Mouse (Mus musculus): ENCODE data around the gene Pfkm. TPM values are rescaled to one million over a fixed set of nuclear protein-coding genes. Genes with fewer than 3 reads are reported as not detected.
A peak's percentile ranks its signal among the peaks of the same experiment; 100 is the strongest.

Pfkm gene
- polyA plus RNA-seq, 1 experiment from 2014 or later, result 44.6 TPM

- Histone ChIP-seq H3K9me3 (replicated peaks) (no peaks in the 10 kb centered on the region), H3K27me3 (peaks cover 66% of the 10 kb centered on the region), H3K4me2 (peak within 1 kb of the TSS; percentile 78), H3K27ac (no peak within 1 kb of the TSS), H3K36me3 (no peaks in the 10 kb centered on the region), H3K4me3 (replicated peaks) (peak within 1 kb of the TSS; percentile 45), H3K9ac (peak within 1 kb of the TSS; percentile 41), H3K4me1 (peaks cover 32% of the 10 kb centered on the region)
- peak; percentile 43; the same call in 1 of the 2 replicates for ATAC-seq (replicated peaks; ENCODE audit: low FRiP score)
- WGBS, result 4% methylated on average over 18 of the region's 18 CpGs
Measured at GRCm38 (mm10) chr15:98166963-98167644, 74.7 kb downstream of the Pfkm start, which contains the start of gene Ccdc184. TSS of gene Ccdc184 (plus strand) at chr15:98167158.

GRCm38 (mm10) chr15:98167645-98168621 lies 75.5 kb downstream of the Pfkm start:
- WGBS, result 2% methylated on average over 64 of the region's 69 CpGs
- Histone ChIP-seq H3K9me3 (replicated peaks) (no peaks in the 10 kb centered on the region), H3K4me2 (peak overlapping the region; percentile 78), H3K4me3 (replicated peaks) (peak overlapping the region; percentile 45), H3K27ac (no peak overlapping the region), H3K9ac (peak overlapping the region; percentile 41), H3K27me3 (peaks cover 73% of the 10 kb centered on the region), H3K36me3 (no peaks in the 10 kb centered on the region), H3K4me1 (peaks cover 30% of the 10 kb centered on the region)
- peak; percentile 74 for ATAC-seq (replicated peaks; ENCODE audit: low FRiP score)

GRCm38 (mm10) chr15:98168622-98169004 lies 76.2 kb downstream of the Pfkm start:
- peaks cover 78% of the 10 kb centered on the region for H3K27me3 ChIP-seq
- no peak overlapping the region for H3K9ac ChIP-seq
- peaks cover 26% of the 10 kb centered on the region for H3K4me1 ChIP-seq
- H3K27ac ChIP-seq, result no peak overlapping the region
- peak overlapping the region; percentile 45; the same call in 1 of the 2 replicates for H3K4me3 ChIP-seq (replicated peaks)
- 7% methylated on average over 19 of the region's 19 CpGs for WGBS
- H3K4me2 ChIP-seq, result peak overlapping the region; percentile 78
- no peaks in the 10 kb centered on the region for H3K9me3 ChIP-seq (replicated peaks)
- H3K36me3 ChIP-seq, result no peaks in the 10 kb centered on the region
- ATAC-seq (replicated peaks; ENCODE audit: low FRiP score), result no peak

GRCm38 (mm10) chr15:98170365-98170764 lies 78.0 kb downstream of the Pfkm start:
- no peak for ATAC-seq (replicated peaks; ENCODE audit: low FRiP score)
- no peak overlapping the region for H3K9ac ChIP-seq
- H3K36me3 ChIP-seq, result no peaks in the 10 kb centered on the region
- peaks cover 26% of the 10 kb centered on the region for H3K4me1 ChIP-seq
- H3K9me3 ChIP-seq (replicated peaks), result no peaks in the 10 kb centered on the region
- no peak overlapping the region for H3K4me2 ChIP-seq
- 30% methylated on average over 7 of the region's 7 CpGs for WGBS
- no peak overlapping the region for H3K27ac ChIP-seq
- no peak overlapping the region for H3K4me3 ChIP-seq (replicated peaks)
- peaks cover 76% of the 10 kb centered on the region for H3K27me3 ChIP-seq

- 74% methylated on average over 9 of the region's 9 CpGs for WGBS
- H3K36me3 ChIP-seq, result no peaks in the 10 kb centered on the region
- no peak overlapping the region for H3K9ac ChIP-seq
- no peaks in the 10 kb centered on the region for H3K9me3 ChIP-seq (replicated peaks)
- peaks cover 26% of the 10 kb centered on the region for H3K4me1 ChIP-seq
- peaks cover 75% of the 10 kb centered on the region for H3K27me3 ChIP-seq
- H3K4me2 ChIP-seq, result no peak overlapping the region
- H3K4me3 ChIP-seq (replicated peaks), result no peak overlapping the region
- H3K27ac ChIP-seq, result no peak overlapping the region
- no peak for ATAC-seq (replicated peaks; ENCODE audit: low FRiP score)
Measured at GRCm38 (mm10) chr15:98170917-98171316, 78.5 kb downstream of the Pfkm start.

GRCm38 (mm10) chr15:98172113-98172512 lies 79.7 kb downstream of the Pfkm start:
- no peak overlapping the region for H3K27ac ChIP-seq
- 81% methylated on average over 5 of the region's 5 CpGs for WGBS
- peaks cover 67% of the 10 kb centered on the region for H3K27me3 ChIP-seq
- H3K4me1 ChIP-seq, result peaks cover 21% of the 10 kb centered on the region
- H3K9ac ChIP-seq, result no peak overlapping the region
- H3K4me2 ChIP-seq, result no peak overlapping the region
- H3K36me3 ChIP-seq, result no peaks in the 10 kb centered on the region
- no peaks in the 10 kb centered on the region for H3K9me3 ChIP-seq (replicated peaks)
- H3K4me3 ChIP-seq (replicated peaks), result no peak overlapping the region
- no peak for ATAC-seq (replicated peaks; ENCODE audit: low FRiP score)

GRCm38 (mm10) chr15:98173821-98174220 lies 81.4 kb downstream of the Pfkm start:
- Histone ChIP-seq H3K27ac (no peak overlapping the region), H3K27me3 (peaks cover 52% of the 10 kb centered on the region), H3K9ac (no peak overlapping the region), H3K4me1 (peaks cover 4% of the 10 kb centered on the region), H3K36me3 (no peaks in the 10 kb centered on the region), H3K4me2 (no peak overlapping the region), H3K9me3 (replicated peaks) (no peaks in the 10 kb centered on the region), H3K4me3 (replicated peaks) (no peak overlapping the region)
- 33% methylated on average over 8 of the region's 8 CpGs for WGBS
- ATAC-seq (replicated peaks; ENCODE audit: low FRiP score), result no peak

GRCm38 (mm10) chr15:98177320-98177719 lies 84.9 kb downstream of the Pfkm start:
- Histone ChIP-seq H3K4me1 (peaks cover 20% of the 10 kb centered on the region), H3K27ac (no peak overlapping the region), H3K36me3 (no peaks in the 10 kb centered on the region), H3K27me3 (peaks cover 33% of the 10 kb centered on the region), H3K4me3 (replicated peaks) (no peak overlapping the region), H3K9me3 (replicated peaks) (no peaks in the 10 kb centered on the region), H3K9ac (no peak overlapping the region), H3K4me2 (no peak overlapping the region)
- 56% methylated on average over 3 of the region's 3 CpGs for WGBS
- ATAC-seq (replicated peaks; ENCODE audit: low FRiP score), result no peak

- H3K9ac ChIP-seq, result peak overlapping the region; percentile 48
- no peaks in the 10 kb centered on the region for H3K9me3 ChIP-seq (replicated peaks)
- peak overlapping the region; percentile 87 for H3K27ac ChIP-seq
- peak overlapping the region; percentile 58 for H3K4me3 ChIP-seq (replicated peaks)
- WGBS, result 5% methylated on average over 26 of the region's 26 CpGs
- peaks cover 14% of the 10 kb centered on the region for H3K27me3 ChIP-seq
- ATAC-seq (replicated peaks; ENCODE audit: low FRiP score), result no peak
- no peaks in the 10 kb centered on the region for H3K36me3 ChIP-seq
- peaks cover 27% of the 10 kb centered on the region for H3K4me1 ChIP-seq
- H3K4me2 ChIP-seq, result peak overlapping the region; percentile 87
Measured at GRCm38 (mm10) chr15:98180567-98181131, 88.3 kb downstream of the Pfkm start.

- ATAC-seq (replicated peaks; ENCODE audit: low FRiP score), result peak; percentile 98
- Histone ChIP-seq H3K4me3 (replicated peaks) (peak overlapping the region; percentile 58), H3K4me2 (peak overlapping the region; percentile 87), H3K9me3 (replicated peaks) (no peaks in the 10 kb centered on the region), H3K4me1 (peaks cover 27% of the 10 kb centered on the region), H3K9ac (peak overlapping the region; percentile 48), H3K36me3 (no peaks in the 10 kb centered on the region), H3K27ac (peak overlapping the region; percentile 87), H3K27me3 (peaks cover 8% of the 10 kb centered on the region; the same call in 1 of the 2 replicates)
- WGBS, result under 1% methylated on average over 30 of the region's 30 CpGs
Measured at GRCm38 (mm10) chr15:98181132-98181711, 88.8 kb downstream of the Pfkm start.
